Mouse (Mus musculus): ENCODE results near the gene Clip4. TPM values are rescaled to one million over a fixed set of nuclear protein-coding genes. Genes with fewer than 3 reads are reported as not detected.
"Not testable (repeated sequence)": the region's sequence is repeated elsewhere in the genome, so short reads cannot be mapped to it uniquely, and the experiment has no call there.

Gene Clip4
- polyA plus RNA-seq (2012; rRNA removed), result 14.7 and 25.9 TPM in 2 replicates

DNA sequence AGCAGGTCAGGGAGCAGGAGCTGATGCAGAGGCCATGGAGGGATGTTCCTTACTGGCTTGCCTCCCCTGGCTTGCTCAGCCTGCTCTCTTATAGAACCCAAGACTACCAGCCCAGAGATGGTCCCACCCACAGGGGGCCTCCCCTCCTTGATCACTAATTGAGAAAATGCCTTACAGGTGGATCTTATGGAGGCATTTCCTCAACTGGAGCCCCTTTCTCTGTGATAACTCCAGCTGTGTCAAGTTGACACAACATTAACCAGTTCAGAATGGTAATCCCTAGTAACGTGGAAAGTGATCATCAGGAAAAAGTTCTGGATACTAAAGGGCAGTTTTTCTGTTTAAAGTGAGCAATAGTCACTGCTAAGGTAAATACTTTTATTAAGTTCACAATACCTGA lies at the start of gene Clip4:
Gene Clip4, plus strand, starts transcription at position 301 of the 400 bp plus-strand sequence.
- H3K4me3 ChIP-seq (replicated peaks; ENCODE audit: extremely low read depth, low read depth, low read length); H3K4me1 ChIP-seq (ENCODE audit: control insufficient read depth, insufficient read depth, low read length); DNase-seq: not testable (repeated sequence)
- WGBS, result 67% methylated on average over 1 of the region's 1 CpGs

DNA sequence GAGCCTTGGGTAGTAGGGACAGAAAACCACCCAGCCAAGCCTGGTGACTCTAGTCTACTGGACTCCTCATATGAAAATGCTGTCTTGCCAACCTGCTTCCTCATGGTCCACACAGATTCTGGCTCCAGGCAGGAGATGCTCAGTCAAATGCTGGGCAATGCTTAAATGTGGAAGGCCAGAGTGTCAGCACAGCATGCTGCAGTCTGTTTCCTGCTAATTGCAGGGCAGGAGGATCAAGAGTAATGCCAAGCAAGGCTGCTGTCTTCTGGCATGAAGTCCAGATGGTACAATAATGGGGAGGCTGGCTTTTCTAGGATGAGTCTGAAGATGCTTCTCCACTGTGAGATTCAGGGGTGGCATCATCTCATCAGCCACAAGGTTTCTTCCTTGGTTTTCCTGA lies 47.8 kb upstream of the Clip4 start:
- H3K4me3 ChIP-seq (replicated peaks; ENCODE audit: extremely low read depth, low read depth, low read length), result no peak overlapping the region
- no peak for TF ChIP-seq POLR2A (IDR thresholded peaks at IDR 0.05; ENCODE audit: borderline replicate concordance, extremely low read depth, low read depth, low read length)
- no peak for TF ChIP-seq CTCF (IDR thresholded peaks at IDR 0.05; ENCODE audit: insufficient read depth, low read length)
- H3K4me1 ChIP-seq (ENCODE audit: control insufficient read depth, insufficient read depth, low read length), result no peaks in the 10 kb centered on the region
- DNase-seq, result no peak

DNA sequence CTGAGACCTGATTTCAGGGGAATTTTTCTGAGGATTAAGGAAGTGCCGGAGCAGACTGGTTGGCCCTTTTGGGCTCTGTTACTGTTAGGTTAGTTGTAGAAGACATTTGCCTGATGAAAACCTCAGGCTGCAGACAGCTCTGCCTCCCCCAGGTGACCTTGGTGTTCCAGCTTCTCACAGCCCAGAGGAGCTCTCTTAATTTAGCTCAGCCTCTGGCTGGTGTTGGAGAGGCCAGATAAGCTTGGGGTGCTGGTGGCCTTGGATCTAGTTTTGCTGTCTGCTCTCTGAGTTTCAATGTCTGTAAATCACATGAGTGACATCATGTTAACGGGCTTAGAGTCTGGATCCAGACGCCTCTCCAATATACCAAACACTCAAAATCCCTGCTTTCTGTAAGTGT lies 47.3 kb upstream of the Clip4 start:
- 66% methylated on average over 3 of the region's 3 CpGs for WGBS
- TF ChIP-seq CTCF (IDR thresholded peaks at IDR 0.05; ENCODE audit: insufficient read depth, low read length), result no peak
- TF ChIP-seq POLR2A (IDR thresholded peaks at IDR 0.05; ENCODE audit: borderline replicate concordance, extremely low read depth, low read depth, low read length), result no peak
- no peak overlapping the region for H3K4me3 ChIP-seq (replicated peaks; ENCODE audit: extremely low read depth, low read depth, low read length)
- DNase-seq, result no peak
- no peaks in the 10 kb centered on the region for H3K4me1 ChIP-seq (ENCODE audit: control insufficient read depth, insufficient read depth, low read length)

DNA sequence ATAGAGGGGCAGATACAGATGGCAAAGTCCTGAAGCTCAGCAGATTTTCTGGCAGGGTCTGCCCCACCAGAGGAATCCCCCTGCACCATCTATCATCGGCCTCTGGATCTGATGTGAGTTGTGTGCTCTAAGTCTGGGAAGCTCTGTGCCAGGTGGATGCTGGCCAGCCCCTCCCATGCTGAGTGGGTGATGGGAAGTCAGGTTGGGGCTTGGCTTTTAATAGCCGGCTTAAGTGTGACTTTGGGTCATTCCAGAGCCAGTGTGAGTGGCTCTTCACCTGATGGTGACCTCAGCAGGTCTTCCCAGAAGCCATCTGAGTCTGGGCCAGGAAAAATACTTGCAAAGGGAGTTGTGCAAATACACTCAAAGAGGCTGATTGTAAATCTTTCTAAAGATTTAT lies 37.6 kb upstream of the Clip4 start:
- H3K4me3 ChIP-seq (replicated peaks; ENCODE audit: extremely low read depth, low read depth, low read length), result no peak overlapping the region
- no peak for TF ChIP-seq POLR2A (IDR thresholded peaks at IDR 0.05; ENCODE audit: borderline replicate concordance, extremely low read depth, low read depth, low read length)
- WGBS, result 42% methylated on average over 2 of the region's 2 CpGs
- H3K4me1 ChIP-seq (ENCODE audit: control insufficient read depth, insufficient read depth, low read length), result peaks cover 4% of the 10 kb centered on the region; the same call in 1 of the 2 replicates
- peak; percentile 87 for DNase-seq

DNA sequence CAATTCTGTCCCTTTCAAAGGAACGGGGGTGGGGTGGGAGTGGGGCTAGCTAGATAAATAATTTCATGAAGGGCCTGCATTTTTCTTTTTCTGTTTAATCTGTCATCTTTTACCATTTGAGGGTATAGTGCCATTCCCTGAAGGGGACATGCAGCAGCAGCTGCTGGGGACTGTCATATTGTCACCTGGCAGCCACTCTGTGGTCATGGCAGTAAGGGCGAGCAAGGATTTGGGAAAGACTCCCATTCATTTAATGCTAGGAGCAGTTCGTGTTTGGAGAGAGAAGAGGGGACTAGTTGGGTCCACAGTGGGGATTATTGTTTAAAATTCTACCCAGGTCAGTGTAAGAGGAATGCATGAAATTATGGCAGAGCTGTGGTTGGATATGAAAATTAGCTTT lies 31.8 kb upstream of the Clip4 start:
- Histone ChIP-seq H3K4me3 (replicated peaks; ENCODE audit: extremely low read depth, low read depth, low read length) (no peak overlapping the region), H3K4me1 (ENCODE audit: control insufficient read depth, insufficient read depth, low read length) (no peaks in the 10 kb centered on the region)
- TF ChIP-seq POLR2A (IDR thresholded peaks at IDR 0.05; ENCODE audit: borderline replicate concordance, extremely low read depth, low read depth, low read length), result no peak
- no peak for TF ChIP-seq CTCF (IDR thresholded peaks at IDR 0.05; ENCODE audit: insufficient read depth, low read length)
- 37% methylated on average over 3 of the region's 3 CpGs for WGBS
- DNase-seq, result no peak

DNA sequence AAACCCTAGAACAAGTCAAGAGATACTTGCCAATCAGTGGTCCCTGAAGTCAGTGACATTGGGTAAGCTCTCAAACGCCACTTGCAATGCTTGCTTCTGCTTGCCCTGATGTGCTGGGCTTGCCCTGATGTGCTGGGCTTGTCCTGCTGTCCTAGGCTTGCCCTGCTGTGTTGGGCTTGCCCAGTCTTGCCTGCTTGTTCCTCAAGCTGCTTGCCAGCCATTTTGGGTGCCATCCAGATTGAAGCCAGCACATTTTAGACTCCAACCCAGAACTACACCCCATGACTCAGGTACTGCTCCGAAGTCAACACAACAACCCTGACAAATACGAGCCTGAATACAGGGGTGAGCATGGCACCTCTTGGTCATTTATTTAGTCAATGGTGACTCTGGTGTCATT lies 26.1 kb upstream of the Clip4 start:
- DNase-seq, result peak; percentile 0
- 80% methylated on average over 3 of the region's 3 CpGs for WGBS
- TF ChIP-seq POLR2A (IDR thresholded peaks at IDR 0.05; ENCODE audit: borderline replicate concordance, extremely low read depth, low read depth, low read length), result no peak
- no peak for TF ChIP-seq CTCF (IDR thresholded peaks at IDR 0.05; ENCODE audit: insufficient read depth, low read length)
- Histone ChIP-seq H3K4me3 (replicated peaks; ENCODE audit: extremely low read depth, low read depth, low read length) (no peak overlapping the region), H3K4me1 (ENCODE audit: control insufficient read depth, insufficient read depth, low read length) (no peaks in the 10 kb centered on the region)

DNA sequence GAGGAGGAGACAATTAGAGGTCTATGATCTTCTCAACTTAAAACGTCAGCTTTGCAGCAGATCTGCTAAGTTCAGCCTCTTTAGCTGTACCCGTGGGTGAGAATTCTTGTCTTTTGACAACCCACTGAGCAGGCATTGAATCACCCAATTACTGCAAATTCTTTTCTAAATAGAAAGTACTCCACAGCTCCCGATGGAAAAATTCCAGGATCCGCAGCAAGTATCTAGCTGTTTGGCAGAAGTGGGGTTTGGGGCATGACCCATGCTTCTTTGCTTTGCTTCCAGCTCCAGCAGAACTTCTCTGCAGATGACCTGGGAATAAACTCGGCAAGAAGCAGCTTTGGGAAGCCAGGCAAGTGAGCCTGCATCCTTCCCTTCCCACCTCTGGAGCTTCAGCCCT lies 25.3 kb upstream of the Clip4 start:
- 34% methylated on average over 5 of the region's 5 CpGs for WGBS
- no peak for DNase-seq
- Histone ChIP-seq H3K4me3 (replicated peaks; ENCODE audit: extremely low read depth, low read depth, low read length) (no peak overlapping the region), H3K4me1 (ENCODE audit: control insufficient read depth, insufficient read depth, low read length) (no peaks in the 10 kb centered on the region)
- TF ChIP-seq POLR2A (IDR thresholded peaks at IDR 0.05; ENCODE audit: borderline replicate concordance, extremely low read depth, low read depth, low read length), result no peak
- no peak for TF ChIP-seq CTCF (IDR thresholded peaks at IDR 0.05; ENCODE audit: insufficient read depth, low read length)

DNA sequence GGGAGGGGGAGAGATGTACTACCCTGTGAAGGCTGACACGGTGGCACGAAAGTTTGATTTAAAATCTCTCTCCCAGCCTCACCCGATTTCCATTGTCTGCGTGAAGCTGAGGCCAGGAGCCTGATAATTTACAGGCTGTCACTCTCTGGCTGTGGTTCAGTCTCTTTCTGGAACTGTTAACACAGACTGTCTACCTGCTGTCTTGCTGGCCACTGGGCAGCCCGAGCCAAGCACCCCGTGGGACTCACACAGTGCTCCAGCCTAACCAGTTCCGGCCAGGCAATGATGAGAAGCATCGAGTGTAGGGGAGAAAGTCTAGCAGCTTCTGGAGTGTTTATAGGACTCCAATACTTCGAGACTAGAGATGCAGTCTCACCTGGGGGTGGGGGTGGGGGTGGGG lies 22.2 kb upstream of the Clip4 start:
- H3K4me1 ChIP-seq (ENCODE audit: control insufficient read depth, insufficient read depth, low read length), result no peaks in the 10 kb centered on the region
- TF ChIP-seq CTCF (IDR thresholded peaks at IDR 0.05; ENCODE audit: insufficient read depth, low read length), result no peak
- TF ChIP-seq POLR2A (IDR thresholded peaks at IDR 0.05; ENCODE audit: borderline replicate concordance, extremely low read depth, low read depth, low read length), result no peak
- H3K4me3 ChIP-seq (replicated peaks; ENCODE audit: extremely low read depth, low read depth, low read length), result no peak overlapping the region
- no peak for DNase-seq
- 72% methylated on average over 9 of the region's 9 CpGs for WGBS

DNA sequence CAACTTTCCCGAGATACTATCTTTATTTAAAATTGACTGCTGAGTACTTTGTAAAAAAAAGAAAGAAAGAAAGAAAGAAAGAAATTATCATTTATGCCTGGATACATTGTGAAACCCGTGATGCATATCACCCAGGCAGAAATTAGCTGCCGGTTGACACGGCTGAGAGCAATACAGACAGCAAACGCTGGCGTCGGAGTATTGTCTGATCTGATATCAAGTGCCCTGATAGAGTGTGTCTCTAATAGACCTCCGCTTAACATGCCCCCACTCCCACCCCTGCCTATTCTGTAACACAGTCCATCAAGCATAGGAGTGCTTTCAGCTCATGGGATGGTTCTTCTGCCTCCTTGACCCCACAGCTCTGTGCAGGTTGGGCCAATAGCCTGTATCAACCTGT lies 20.7 kb upstream of the Clip4 start:
- Histone ChIP-seq H3K4me1 (ENCODE audit: control insufficient read depth, insufficient read depth, low read length) (no peaks in the 10 kb centered on the region), H3K4me3 (replicated peaks; ENCODE audit: extremely low read depth, low read depth, low read length) (no peak overlapping the region)
- no peak for TF ChIP-seq POLR2A (IDR thresholded peaks at IDR 0.05; ENCODE audit: borderline replicate concordance, extremely low read depth, low read depth, low read length)
- DNase-seq, result no peak
- 75% methylated on average over 8 of the region's 8 CpGs for WGBS

DNA sequence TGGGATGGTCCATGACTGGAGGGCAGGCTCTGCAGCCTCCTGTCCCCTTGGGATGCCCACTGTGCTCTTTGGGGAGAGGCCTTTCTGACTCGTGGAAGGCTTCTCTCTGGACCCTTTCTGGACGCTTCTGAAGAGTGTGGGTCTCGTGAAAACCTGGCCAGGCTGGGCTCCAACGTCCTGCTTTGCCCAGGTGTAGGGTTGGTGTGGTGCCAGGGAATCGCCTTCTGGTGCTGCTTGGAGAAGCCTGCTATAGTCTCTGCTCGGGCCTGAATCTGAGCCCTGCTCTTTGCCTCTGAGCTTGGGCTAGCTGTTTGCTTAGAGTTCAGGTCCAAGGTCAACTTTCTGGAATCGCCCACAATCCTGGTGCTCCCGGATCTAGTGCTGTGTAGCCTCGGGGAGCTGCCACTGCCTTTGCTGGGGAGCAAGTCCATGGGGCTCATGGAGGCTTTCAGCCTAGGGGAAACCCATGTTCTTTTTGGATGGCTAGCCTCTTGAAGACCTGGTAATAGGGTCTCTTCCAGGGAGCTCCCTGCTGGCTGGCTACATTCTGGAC lies 18.6 kb upstream of the Clip4 start:
- Histone ChIP-seq H3K4me3 (replicated peaks; ENCODE audit: extremely low read depth, low read depth, low read length) (no peak overlapping the region), H3K4me1 (ENCODE audit: control insufficient read depth, insufficient read depth, low read length) (no peaks in the 10 kb centered on the region)
- WGBS, result 70% methylated on average over 9 of the region's 9 CpGs
- no peak for DNase-seq
- no peak for TF ChIP-seq POLR2A (IDR thresholded peaks at IDR 0.05; ENCODE audit: borderline replicate concordance, extremely low read depth, low read depth, low read length)

DNA sequence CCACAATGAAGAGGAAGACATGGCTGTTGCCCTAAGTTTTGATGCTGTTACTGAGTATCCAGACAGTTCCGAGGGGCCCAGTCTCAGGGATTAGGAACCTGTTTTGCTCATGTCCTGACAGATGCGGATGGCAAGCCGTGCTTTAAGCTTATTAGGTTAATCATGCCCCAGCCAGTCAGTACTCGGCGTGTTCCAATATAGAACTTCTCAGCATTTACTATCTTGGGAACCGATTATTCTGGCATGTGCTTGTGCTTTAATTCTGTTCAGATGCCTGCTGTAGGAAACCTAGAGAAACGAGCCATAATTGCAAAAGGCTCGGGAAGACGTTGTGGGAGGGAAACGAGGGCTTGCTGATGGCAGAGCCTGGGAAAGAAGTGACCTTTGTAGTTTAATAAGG lies 15.4 kb upstream of the Clip4 start, which contains the start of gene Pcare:
Gene Pcare, minus strand, starts transcription at position 64 of the 400 bp plus-strand sequence.
- TF ChIP-seq CTCF (IDR thresholded peaks at IDR 0.05; ENCODE audit: insufficient read depth, low read length) (no peak), POLR2A (IDR thresholded peaks at IDR 0.05; ENCODE audit: borderline replicate concordance, extremely low read depth, low read depth, low read length) (no peak)
- DNase-seq, result no peak
- Histone ChIP-seq H3K4me1 (ENCODE audit: control insufficient read depth, insufficient read depth, low read length) (no peaks in the 10 kb centered on the region), H3K4me3 (replicated peaks; ENCODE audit: extremely low read depth, low read depth, low read length) (no peak within 1 kb of the TSS)
- WGBS, result 78% methylated on average over 10 of the region's 10 CpGs

All from lung, adult 2 months (tissue).